Mouse (Mus musculus) stomach, embryonic 16.5 days (tissue): ENCODE measurements around the gene Tnnt3. TPM values are rescaled to one million over a fixed set of nuclear protein-coding genes. Genes with fewer than 3 reads are reported as not detected.

Experiments
- ATAC-seq: fragments of 200-750 bp; cut with Nextera tagmentation; 2 replicates; pipeline ENCODE4 v1.8.0; 2017; ENCODE audit warnings: moderate number of reproducible peaks, moderate TSS enrichment; ENCODE audit not compliant: insufficient read depth, low FRiP score
- H3K27ac ChIP-seq: fragments of 300-500 bp; sonication (generic); 2 replicates; pipeline ENCODE4 v1.5.1; 2014; ENCODE audit warnings: low read length
- H3K27me3 ChIP-seq: fragments of 300-500 bp; sonication (generic); 2 replicates; pipeline ENCODE4 v1.6.1; 2014; ENCODE audit warnings: low read length, control low read depth, mixed read lengths; ENCODE audit not compliant: control insufficient read depth, insufficient read depth
- H3K36me3 ChIP-seq: fragments of 300-500 bp; sonication (generic); 2 replicates; pipeline ENCODE4 v1.6.1; 2014; ENCODE audit warnings: low read length; ENCODE audit not compliant: control insufficient read depth, insufficient read depth
- H3K4me1 ChIP-seq: fragments of 300-500 bp; sonication (generic); 2 replicates; pipeline ENCODE4 v1.6.1; 2014; ENCODE audit warnings: low read length, control low read depth, mixed read lengths; ENCODE audit not compliant: control insufficient read depth, insufficient read depth
- H3K4me2 ChIP-seq: fragments of 300-500 bp; sonication (generic); 2 replicates; pipeline ENCODE4 v1.6.1; 2014; ENCODE audit warnings: low read depth, low read length, mixed read lengths
- H3K4me3 ChIP-seq: fragments of 300-500 bp; sonication (generic); replicated peaks from 2 replicates; pipeline ENCODE4 v1.5.1; 2014; ENCODE audit warnings: mild to moderate bottlenecking, low read length
- H3K9ac ChIP-seq: fragments of 300-500 bp; sonication (generic); 2 replicates; pipeline ENCODE4 v1.6.1; 2014; ENCODE audit warnings: low read length
- H3K9me3 ChIP-seq: fragments of 300-500 bp; sonication (generic); replicated peaks from 2 replicates; pipeline ENCODE4 v1.6.1; 2016; ENCODE audit warnings: low read length, control low read depth; ENCODE audit not compliant: control insufficient read depth
- WGBS: fragments of 180-500 bp; shearing (Covaris S2); extraction: QIAGEN DNeasy Blood & Tissue Kit; methylation state at CpG from one replicate; pipeline ENCODE4 v1.1.7; 2014; 5-methylcytosine and 5-hydroxymethylcytosine counted together
- polyA plus RNA-seq: library from polyadenylated mRNA; unstranded; fragments of >200 nt; fragmentation: Nextera tagmentation; extraction: Ambion mirVana; gene quantifications from 2 replicates; pipeline ENCODE4 v1.2.1, GENCODE M21; 2015

Tnnt3 gene
- polyA plus RNA-seq, 1 experiment from 2014 or later, result 208 TPM

DNA sequence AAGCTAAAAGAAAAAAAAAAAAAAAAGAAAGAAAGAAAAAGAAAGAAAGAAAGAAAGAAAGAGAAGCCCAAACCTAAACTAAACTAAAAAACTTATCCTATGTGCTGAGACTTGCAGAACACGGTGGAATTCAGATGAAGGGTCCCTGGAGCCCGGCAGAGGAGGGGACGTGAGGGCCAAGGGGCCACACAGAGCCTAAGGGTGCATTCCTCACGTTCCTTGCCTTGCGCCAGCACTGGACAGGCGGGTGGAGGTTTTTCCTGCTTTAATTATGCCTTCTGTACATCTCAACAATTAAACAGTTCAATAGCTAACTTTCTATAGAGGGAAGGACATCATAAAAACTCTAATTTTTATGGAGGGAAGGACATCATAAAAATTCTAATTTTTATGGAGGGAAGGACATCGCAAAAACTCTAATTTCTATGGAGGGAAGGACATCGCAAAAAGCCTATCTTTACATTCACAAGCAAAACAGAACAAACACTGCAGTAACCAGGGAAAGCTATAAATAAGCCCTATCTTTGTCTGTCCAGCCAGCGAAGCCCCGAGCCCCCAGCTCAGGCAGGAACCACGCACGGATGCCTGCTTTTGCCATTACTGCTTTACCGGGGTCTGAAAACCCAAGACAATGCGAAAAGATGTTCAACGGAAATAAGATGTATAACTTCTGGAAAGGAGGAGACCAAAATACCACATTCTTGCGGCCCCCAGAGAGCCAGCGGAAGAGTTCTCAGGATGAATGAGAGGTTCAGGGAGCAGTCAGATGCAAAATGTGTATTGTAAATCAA lies 24.8 kb downstream of the Tnnt3 start:
- ATAC-seq, result no peak
- Histone ChIP-seq H3K9me3 (no peaks in the 10 kb centered on the region), H3K27ac (peak overlapping the region; percentile 81), H3K9ac (peak overlapping the region; percentile 44; the same call in 1 of the 2 replicates), H3K4me3 (no peak overlapping the region), H3K4me2 (no peak overlapping the region), H3K36me3 (no peaks in the 10 kb centered on the region), H3K27me3 (no peaks in the 10 kb centered on the region), H3K4me1 (peaks cover 51% of the 10 kb centered on the region)
- WGBS, result 38% methylated on average over 17 of the region's 17 CpGs

DNA sequence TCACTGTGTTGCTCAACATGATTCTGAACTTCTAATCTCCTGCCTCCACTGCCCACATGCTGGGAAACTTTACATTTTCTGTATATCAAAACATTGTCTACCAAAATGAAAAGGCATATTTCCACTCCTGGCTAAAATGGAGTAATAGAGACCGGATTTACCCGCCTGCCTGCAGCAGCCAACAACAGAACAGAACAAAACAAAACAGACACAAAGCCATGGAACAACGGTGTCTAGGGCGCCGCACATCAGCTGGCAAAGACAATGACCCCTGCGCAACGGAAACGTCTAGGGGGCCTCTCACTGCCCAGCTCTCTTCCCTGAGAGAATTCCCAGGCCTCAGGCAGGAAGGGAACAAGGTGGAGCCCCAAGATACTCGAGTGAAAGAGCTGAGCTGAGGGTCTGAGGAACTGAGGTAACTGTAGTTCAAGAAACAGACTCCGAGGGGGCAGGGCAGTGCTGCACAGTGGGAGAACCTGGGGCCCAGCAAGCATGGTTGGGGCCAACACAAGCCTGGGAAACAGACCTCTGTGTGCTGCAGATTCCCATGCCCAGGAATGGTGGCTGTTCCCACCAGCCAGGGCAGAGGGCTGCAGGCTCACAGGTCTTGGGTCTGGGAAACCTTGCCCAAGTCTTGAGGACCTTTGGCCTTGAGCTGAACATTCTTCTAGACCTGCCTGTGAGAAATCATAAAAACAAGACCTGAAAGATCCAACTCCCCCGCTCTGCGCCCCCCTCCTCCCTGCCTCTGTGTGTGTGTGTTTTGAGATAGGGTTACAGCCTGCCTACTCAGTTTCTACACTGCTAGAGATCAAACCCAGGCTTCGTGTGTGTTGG lies 26.9 kb downstream of the Tnnt3 start:
- peak overlapping the region; percentile 82 for H3K27ac ChIP-seq
- peak; percentile 51 for ATAC-seq
- no peaks in the 10 kb centered on the region for H3K9me3 ChIP-seq
- H3K27me3 ChIP-seq, result no peaks in the 10 kb centered on the region
- peaks cover 51% of the 10 kb centered on the region for H3K4me1 ChIP-seq
- 37% methylated on average over 13 of the region's 13 CpGs for WGBS
- peak overlapping the region; percentile 48; the same call in 1 of the 2 replicates for H3K9ac ChIP-seq
- no peak overlapping the region for H3K4me2 ChIP-seq
- no peaks in the 10 kb centered on the region for H3K36me3 ChIP-seq
- H3K4me3 ChIP-seq, result no peak overlapping the region

DNA sequence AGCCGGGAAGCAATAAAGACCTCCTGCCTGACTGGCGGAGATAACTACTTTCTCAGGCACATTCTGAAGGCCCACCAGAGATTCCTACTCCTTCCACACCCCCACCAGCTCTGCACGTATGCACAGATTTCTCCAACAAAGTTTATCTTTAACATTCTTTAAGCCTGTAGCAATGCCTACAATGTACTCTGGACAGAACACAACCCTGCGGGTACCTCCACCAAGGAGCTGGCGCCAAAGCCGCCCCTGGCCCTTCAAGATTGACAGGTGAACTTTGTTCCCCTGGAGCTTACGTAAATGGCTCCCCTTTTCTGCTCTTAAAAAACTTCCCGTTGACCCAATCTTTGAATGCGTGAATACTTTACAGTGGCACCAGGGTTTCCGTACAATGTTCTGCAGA lies 30.7 kb downstream of the Tnnt3 start:
- peaks cover 56% of the 10 kb centered on the region for H3K4me1 ChIP-seq
- H3K36me3 ChIP-seq, result no peaks in the 10 kb centered on the region
- H3K9ac ChIP-seq, result 0 out of 2 replicates have a peak overlapping the region, but pooled peaks have one; percentile 39
- WGBS, result 40% methylated on average over 10 of the region's 10 CpGs
- H3K4me3 ChIP-seq, result no peak overlapping the region
- no peaks in the 10 kb centered on the region for H3K9me3 ChIP-seq
- no peaks in the 10 kb centered on the region for H3K27me3 ChIP-seq
- H3K27ac ChIP-seq, result peak overlapping the region; percentile 17
- H3K4me2 ChIP-seq, result no peak overlapping the region
- ATAC-seq, result no peak

GRCm38 (mm10) chr7:142531973-142532521 lies 33.4 kb downstream of the Tnnt3 start:
- 73% methylated on average over 4 of the region's 4 CpGs for WGBS
- Histone ChIP-seq H3K27ac (peak overlapping the region; percentile 98), H3K9ac (peak overlapping the region; percentile 92), H3K4me3 (no peak overlapping the region), H3K4me1 (peaks cover 59% of the 10 kb centered on the region), H3K36me3 (no peaks in the 10 kb centered on the region), H3K4me2 (peak overlapping the region; percentile 88), H3K9me3 (no peaks in the 10 kb centered on the region), H3K27me3 (no peaks in the 10 kb centered on the region)
- ATAC-seq, result no peak

DNA sequence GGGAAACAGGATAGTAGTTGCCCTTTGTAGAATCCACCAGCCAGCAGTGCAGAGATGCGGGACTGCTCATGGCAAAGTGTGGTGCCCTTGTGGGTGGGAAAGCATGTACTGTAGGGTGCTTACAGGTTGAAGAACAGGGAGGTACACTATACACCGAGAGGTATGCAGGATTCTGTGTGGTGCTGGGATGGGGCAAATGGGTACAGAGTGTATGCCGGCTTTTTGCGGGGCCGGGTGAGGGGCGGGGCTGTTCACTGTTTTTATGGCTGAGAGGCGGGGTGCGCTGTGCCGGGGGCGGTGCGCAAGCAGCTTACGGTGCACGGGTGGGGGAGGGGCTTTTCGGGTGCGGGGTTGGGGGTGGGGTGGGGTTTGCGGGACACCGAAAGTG lies 34.0 kb downstream of the Tnnt3 start, which contains the start of gene Mrpl23:
Mrpl23 (plus strand) TSS at position 16 of the 388 bp plus-strand sequence.
- H3K4me1 ChIP-seq, result peaks cover 57% of the 10 kb centered on the region
- peak within 1 kb of the TSS; percentile 92 for H3K9ac ChIP-seq
- H3K4me2 ChIP-seq, result peak within 1 kb of the TSS; percentile 88
- peak; percentile 56 for ATAC-seq
- no peaks in the 10 kb centered on the region for H3K36me3 ChIP-seq
- peak within 1 kb of the TSS; percentile 98 for H3K27ac ChIP-seq
- H3K27me3 ChIP-seq, result no peaks in the 10 kb centered on the region
- H3K9me3 ChIP-seq, result no peaks in the 10 kb centered on the region
- WGBS, result 5% methylated on average over 17 of the region's 17 CpGs
- peak within 1 kb of the TSS; percentile 68 for H3K4me3 ChIP-seq

- ATAC-seq, result peak; percentile 77
- peak overlapping the region; percentile 98 for H3K27ac ChIP-seq
- no peaks in the 10 kb centered on the region for H3K9me3 ChIP-seq
- whole genome bisulfite sequencing, result 1% methylated on average over 44 of the region's 44 CpGs
- peak overlapping the region; percentile 88 for H3K4me2 ChIP-seq
- no peaks in the 10 kb centered on the region for H3K36me3 ChIP-seq
- H3K4me1 ChIP-seq, result peaks cover 58% of the 10 kb centered on the region
- peak overlapping the region; percentile 92 for H3K9ac ChIP-seq
- peak overlapping the region; percentile 68 for H3K4me3 ChIP-seq
- no peaks in the 10 kb centered on the region for H3K27me3 ChIP-seq
These were observed 34.6 kb downstream of the Tnnt3 start for GRCm38 (mm10) chr7:142533059-142533855.

- peaks cover 69% of the 10 kb centered on the region for H3K4me1 ChIP-seq
- H3K27me3 ChIP-seq, result no peaks in the 10 kb centered on the region
- 41% methylated on average over 4 of the region's 4 CpGs for WGBS
- H3K4me2 ChIP-seq, result no peak overlapping the region
- H3K36me3 ChIP-seq, result no peaks in the 10 kb centered on the region
- peak overlapping the region; percentile 66 for H3K9ac ChIP-seq
- no peak overlapping the region for H3K4me3 ChIP-seq
- H3K9me3 ChIP-seq, result no peaks in the 10 kb centered on the region
- ATAC-seq, result peak; percentile 25; the same call in 1 of the 2 replicates
- peak overlapping the region; percentile 98 for H3K27ac ChIP-seq
These were observed 36.5 kb downstream of the Tnnt3 start for GRCm38 (mm10) chr7:142535116-142535515.

DNA sequence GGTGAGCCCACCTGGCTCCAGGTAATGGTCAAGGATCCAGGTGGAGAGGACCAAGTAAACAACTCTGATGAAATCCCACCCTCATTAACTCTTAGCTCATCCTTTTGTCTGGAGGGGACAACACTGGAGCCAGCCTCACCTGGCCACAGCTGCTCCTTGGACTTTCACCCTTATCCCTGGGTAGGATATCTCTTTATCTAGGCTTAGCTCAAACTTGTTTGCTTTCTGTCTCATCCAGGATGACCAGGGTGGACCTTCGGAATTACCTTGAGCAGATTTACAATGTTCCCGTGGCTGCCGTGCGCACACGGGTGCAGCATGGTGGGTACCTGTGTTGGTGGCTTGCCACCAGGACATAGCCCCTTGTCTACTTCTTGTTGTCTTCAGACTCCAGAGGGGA lies 37.2 kb downstream of the Tnnt3 start:
- 87% methylated on average over 5 of the region's 5 CpGs for WGBS
- Histone ChIP-seq H3K27me3 (no peaks in the 10 kb centered on the region), H3K4me3 (no peak overlapping the region), H3K27ac (peak overlapping the region; percentile 98), H3K4me2 (no peak overlapping the region), H3K36me3 (no peaks in the 10 kb centered on the region), H3K4me1 (peaks cover 72% of the 10 kb centered on the region), H3K9ac (peak overlapping the region; percentile 66), H3K9me3 (no peaks in the 10 kb centered on the region)
- no peak for ATAC-seq
